Mouse (Mus musculus): ENCODE results near the gene Zbtb8a.

DNA sequence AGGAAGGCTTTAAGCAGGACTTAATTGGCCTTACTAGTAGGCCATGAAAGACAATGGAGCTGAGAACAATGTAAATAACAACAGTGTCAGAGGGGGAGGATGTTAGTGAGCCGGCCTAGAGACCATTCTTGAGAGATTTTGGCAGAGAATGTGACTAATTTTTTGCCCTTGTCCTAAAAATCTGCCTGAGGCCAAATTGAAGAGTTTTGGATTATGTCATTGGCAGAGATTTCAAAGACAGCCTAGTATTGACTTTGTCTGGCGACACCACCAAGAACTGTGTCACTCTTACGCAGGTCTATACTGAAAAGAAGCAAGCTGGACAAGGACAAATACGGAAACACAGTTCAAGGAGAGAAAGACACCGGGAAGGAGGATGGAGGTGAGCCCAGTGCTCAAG, 15.1 kb downstream of the Zbtb8a start:
- TF ChIP-seq POLR2A (IDR thresholded peaks at IDR 0.05; ENCODE audit: borderline replicate concordance, extremely low read depth, insufficient read depth, insufficient read length, poor library complexity, severe bottlenecking) (no peak), CTCF (IDR thresholded peaks at IDR 0.05; ENCODE audit: borderline replicate concordance, extremely low read depth, insufficient read depth, insufficient read length) (no peak)
